Mouse (Mus musculus) adrenal gland, adult 10 weeks (tissue): Measurements from ENCODE around the gene Gtf3a. TPM values are rescaled to one million over a fixed set of nuclear protein-coding genes. Genes with fewer than 3 reads are reported as not detected.

ENCODE experiments used
- polyA plus RNA-seq: library from polyadenylated mRNA; stranded (reverse); fragments of 350-450 nt; fragmentation: Illumina TruSeq; extraction: RNeasy Lipid Tissue Mini Kit (QIAGEN cat#74804); gene quantifications from one replicate; pipeline ENCODE4 v1.2.3, GENCODE M21; 2014; ENCODE audit warnings: low read depth, low replicate concordance

Gene Gtf3a
- polyA plus RNA-seq, result 23.6 TPM

GRCm38 (mm10) chr5:146948508-146949088 lies at the start of gene Gtf3a:
Gene Gtf3a (plus strand): TSS chr5:146948657.

DNA sequence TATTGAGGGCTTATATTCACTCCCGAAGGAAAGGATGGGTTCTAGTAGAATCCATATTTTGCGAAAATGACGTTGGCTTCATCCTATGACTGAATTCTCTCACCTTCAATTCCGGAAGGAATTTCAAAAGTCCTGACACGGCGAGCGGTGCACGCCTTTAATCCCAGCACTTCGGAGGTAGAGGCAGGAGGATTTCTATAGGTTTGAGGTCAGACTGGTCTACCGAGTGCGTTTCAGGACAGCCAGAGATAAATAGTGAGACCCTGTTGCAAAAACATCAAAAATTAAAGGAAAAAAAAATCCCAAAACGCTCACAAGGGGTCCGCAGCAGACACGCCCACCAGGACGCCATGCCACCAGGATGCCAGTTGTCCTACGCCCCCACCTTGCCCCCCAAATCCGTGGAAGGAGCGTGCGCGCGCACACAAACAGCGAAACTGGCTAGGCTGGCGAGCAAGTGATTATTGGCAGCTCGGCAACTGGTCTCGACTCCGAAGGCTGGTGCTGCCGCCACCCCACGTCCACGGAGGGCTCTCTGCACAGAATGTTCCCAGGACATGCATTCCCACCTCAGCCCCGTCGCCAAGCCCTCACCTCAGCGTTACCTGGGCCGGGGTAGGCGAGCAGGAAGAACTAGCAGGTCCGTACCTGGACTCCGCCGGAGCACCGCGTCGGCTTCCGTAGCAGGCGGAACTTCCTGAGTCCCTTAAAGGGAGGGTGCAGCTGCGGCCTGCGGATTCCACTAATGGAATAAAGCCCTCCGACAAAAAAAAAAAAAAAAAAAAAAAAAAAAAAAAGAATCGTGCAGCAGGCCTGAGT lies 14.9 kb downstream of the Gtf3a start, which contains the start of gene Mtif3:
TSS of gene Mtif3 (minus strand) at position 683 of the 819 bp plus-strand sequence.

Other genes starting within 250 kb of the Gtf3a start
- gene Usp12, start 153.7 kb upstream of the Gtf3a start, polyA plus RNA-seq, result 59.4 TPM
- gene Rpl21, start 115.8 kb upstream of the Gtf3a start, polyA plus RNA-seq, result 251 TPM
- 1.5 TPM for gene Rasl11a, start 103.6 kb upstream of the Gtf3a start, polyA plus RNA-seq
- gene Mtif3, start 15.1 kb downstream of the Gtf3a start, polyA plus RNA-seq, result 31.9 TPM
- 17.3 TPM for gene Lnx2, start 127.9 kb downstream of the Gtf3a start, polyA plus RNA-seq
- gene Polr1d, start 128.4 kb downstream of the Gtf3a start, polyA plus RNA-seq, result 97.0 TPM
- gene Gsx1, start 240.0 kb downstream of the Gtf3a start, polyA plus RNA-seq, result not detected